Mouse (Mus musculus) kidney, adult 2 months (tissue): ENCODE measurements around the gene Ipo5. TPM values are rescaled to one million over a fixed set of nuclear protein-coding genes. Genes with fewer than 3 reads are reported as not detected.
A peak's percentile ranks its signal among the peaks of the same experiment; 100 is the strongest.

Experiments used
- DNase-seq: peaks from one replicate; pipeline ENCODE4 v3.0.0; 2021
- H3K27ac ChIP-seq: fragments of 200-500 bp; 2 replicates; pipeline ENCODE4 v1.5.1; 2012; ENCODE audit warnings: low read depth, low read length, control low read depth, inconsistent platforms; ENCODE audit not compliant: insufficient read depth
- H3K27me3 ChIP-seq: fragments of 200-500 bp; replicated peaks from 2 replicates; pipeline ENCODE4 v1.6.1; 2012; ENCODE audit warnings: mild to moderate bottlenecking, moderate library complexity, low read length, inconsistent platforms; ENCODE audit not compliant: control insufficient read depth, insufficient read depth
- H3K36me3 ChIP-seq: fragments of 200-500 bp; 2 replicates; pipeline ENCODE4 v1.6.1; 2012; ENCODE audit warnings: mild to moderate bottlenecking, moderate library complexity, low read length, inconsistent platforms; ENCODE audit not compliant: control insufficient read depth, insufficient read depth
- H3K4me1 ChIP-seq: fragments of 200-500 bp; 2 replicates; pipeline ENCODE4 v1.6.1; 2011; ENCODE audit warnings: low read length; ENCODE audit not compliant: control insufficient read depth, insufficient read depth
- H3K4me3 ChIP-seq: fragments of 200-500 bp; 2 replicates; pipeline ENCODE4 v1.5.1; 2011; ENCODE audit warnings: mild to moderate bottlenecking, low read depth, low read length, control low read depth; ENCODE audit not compliant: insufficient read depth
- CTCF ChIP-seq: fragments of 200-500 bp; conservative IDR thresholded peaks from 2 replicates; pipeline ENCODE4 v1.5.1; 2011; ENCODE audit warnings: low read depth, mild to moderate bottlenecking, control low read depth, low read length, moderate library complexity, mixed read lengths; ENCODE audit not compliant: insufficient read depth, insufficient read length
- POLR2A ChIP-seq: fragments of 200-500 bp; IDR thresholded peaks from one replicate; pipeline ENCODE4 v1.6.1; 2011; ENCODE audit warnings: low read depth, low read length, control low read depth
- WGBS: fragments of 180-500 bp; shearing (Covaris S2); methylation state at CpG from one replicate; pipeline ENCODE4 v1.1.7; 2018; 5-methylcytosine and 5-hydroxymethylcytosine counted together
- polyA plus RNA-seq: library from polyadenylated mRNA; depleted of rRNA; stranded (reverse); fragments of >200 nt; gene quantifications from 2 replicates; pipeline ENCODE4 v1.2.3, GENCODE M21; 2012

Ipo5 gene
- polyA plus RNA-seq, 1 experiment: 20.5 TPM

GRCm38 (mm10) chr14:120892369-120892768, 18.7 kb upstream of the Ipo5 start:
- no peak for TF ChIP-seq POLR2A
- TF ChIP-seq CTCF: no peak
- Histone ChIP-seq H3K27me3 (no peaks in the 10 kb centered on the region), H3K36me3 (no peaks in the 10 kb centered on the region), H3K27ac (no peak overlapping the region), H3K4me1 (no peaks in the 10 kb centered on the region), H3K4me3 (no peak overlapping the region)
- 71% methylated on average over 8 of the region's 8 CpGs for WGBS
- no peak for DNase-seq

GRCm38 (mm10) chr14:120896613-120897012, 14.4 kb upstream of the Ipo5 start:
- no peaks in the 10 kb centered on the region for H3K27me3 ChIP-seq
- no peak overlapping the region for H3K4me3 ChIP-seq
- no peak for DNase-seq
- WGBS: 87% methylated on average over 11 of the region's 11 CpGs
- no peaks in the 10 kb centered on the region for H3K36me3 ChIP-seq
- no peaks in the 10 kb centered on the region for H3K4me1 ChIP-seq
- no peak overlapping the region for H3K27ac ChIP-seq
- TF ChIP-seq POLR2A: no peak
- TF ChIP-seq CTCF: no peak

- Histone ChIP-seq H3K27me3 (no peaks in the 10 kb centered on the region), H3K4me3 (no peak overlapping the region), H3K27ac (no peak overlapping the region), H3K36me3 (no peaks in the 10 kb centered on the region), H3K4me1 (no peaks in the 10 kb centered on the region)
- no peak for DNase-seq
- WGBS: 95% methylated on average over 3 of the region's 3 CpGs
- TF ChIP-seq CTCF (no peak), POLR2A (no peak)
Observed at GRCm38 (mm10) chr14:120898876-120899275, 12.1 kb upstream of the Ipo5 start.

GRCm38 (mm10) chr14:120909396-120909795, 1.6 kb upstream of the Ipo5 start:
- TF ChIP-seq CTCF: no peak
- TF ChIP-seq POLR2A: no peak
- DNase-seq: peak; percentile 74

GRCm38 (mm10) chr14:120910320-120910719, 704 bp upstream of the Ipo5 start:
- Histone ChIP-seq H3K27ac (no peak overlapping the region), H3K27me3 (no peaks in the 10 kb centered on the region), H3K4me3 (peak overlapping the region; percentile 80), H3K4me1 (peaks cover 4% of the 10 kb centered on the region; the same call in 1 of the 2 replicates), H3K36me3 (no peaks in the 10 kb centered on the region)
- under 1% methylated on average over 18 of the region's 18 CpGs for WGBS
- no peak for DNase-seq
- TF ChIP-seq POLR2A (no peak), CTCF (no peak)

More at GRCm38 (mm10) chr14:120909396-120909795, 1.6 kb upstream of the Ipo5 start:
- no peak overlapping the region for H3K4me3 ChIP-seq
- no peak overlapping the region for H3K27ac ChIP-seq
- H3K4me1 ChIP-seq: peaks cover 4% of the 10 kb centered on the region; the same call in 1 of the 2 replicates
- no peaks in the 10 kb centered on the region for H3K36me3 ChIP-seq
- 40% methylated on average over 3 of the region's 3 CpGs for WGBS
- H3K27me3 ChIP-seq: no peaks in the 10 kb centered on the region

- peak; percentile 40 for DNase-seq
- H3K4me1 ChIP-seq: peaks cover 4% of the 10 kb centered on the region; the same call in 1 of the 2 replicates
- TF ChIP-seq CTCF (no peak), POLR2A (no peak)
- WGBS: 3% methylated on average over 63 of the region's 63 CpGs
- no peaks in the 10 kb centered on the region for H3K27me3 ChIP-seq
- H3K36me3 ChIP-seq: no peaks in the 10 kb centered on the region
- H3K27ac ChIP-seq: peak overlapping the region; percentile 66
- peak overlapping the region; percentile 87 for H3K4me3 ChIP-seq
Observed at GRCm38 (mm10) chr14:120911388-120911901, 421 bp downstream of the Ipo5 start.

- H3K4me1 ChIP-seq: peaks cover 4% of the 10 kb centered on the region; the same call in 1 of the 2 replicates
- WGBS: 22% methylated on average over 11 of the region's 11 CpGs
- no peaks in the 10 kb centered on the region for H3K27me3 ChIP-seq
- no peak overlapping the region for H3K27ac ChIP-seq
- TF ChIP-seq POLR2A (no peak), CTCF (no peak)
- DNase-seq: no peak
- no peaks in the 10 kb centered on the region for H3K36me3 ChIP-seq
- no peak overlapping the region for H3K4me3 ChIP-seq
Observed at GRCm38 (mm10) chr14:120912090-120912710, 1.2 kb downstream of the Ipo5 start.

- no peak overlapping the region for H3K27ac ChIP-seq
- no peaks in the 10 kb centered on the region for H3K36me3 ChIP-seq
- no peak for TF ChIP-seq CTCF
- no peak for TF ChIP-seq POLR2A
- DNase-seq: no peak
- 51% methylated on average over 7 of the region's 7 CpGs for WGBS
- H3K4me1 ChIP-seq: peaks cover 4% of the 10 kb centered on the region; the same call in 1 of the 2 replicates
- no peak overlapping the region for H3K4me3 ChIP-seq
- H3K27me3 ChIP-seq: no peaks in the 10 kb centered on the region
Observed at GRCm38 (mm10) chr14:120912916-120913315, 1.9 kb downstream of the Ipo5 start.
